Mouse (Mus musculus) C2C12 (cell line): Measurements from ENCODE around the gene Hck.

Experiments
- CTCF ChIP-seq: IDR thresholded peaks from one replicate; pipeline ENCODE4 v1.5.1; 2011; ENCODE audit not compliant: control insufficient read depth, insufficient read depth, insufficient read length
- FOSL1 ChIP-seq: IDR thresholded peaks from one replicate; pipeline ENCODE4 v1.8.0; 2011; ENCODE audit warnings: mild to moderate bottlenecking, low read length; ENCODE audit not compliant: poor library complexity, insufficient read depth, severe bottlenecking
- MAX ChIP-seq: IDR thresholded peaks from one replicate; pipeline ENCODE4 v1.6.1; 2011; ENCODE audit warnings: mild to moderate bottlenecking, control low read depth
- MYOD1 ChIP-seq: IDR thresholded peaks from one replicate; pipeline ENCODE4 v1.6.1; 2011; ENCODE audit warnings: low read depth; ENCODE audit not compliant: control insufficient read depth, insufficient read length
- MYOG ChIP-seq: IDR thresholded peaks from one replicate; pipeline ENCODE4 v1.6.1; 2011; ENCODE audit not compliant: control insufficient read depth, insufficient read length; ENCODE audit errors: extremely low read depth
- USF1 ChIP-seq: IDR thresholded peaks from one replicate; pipeline ENCODE4 v1.6.1; 2011; ENCODE audit warnings: low read depth, mild to moderate bottlenecking, control low read depth, moderate library complexity

DNA sequence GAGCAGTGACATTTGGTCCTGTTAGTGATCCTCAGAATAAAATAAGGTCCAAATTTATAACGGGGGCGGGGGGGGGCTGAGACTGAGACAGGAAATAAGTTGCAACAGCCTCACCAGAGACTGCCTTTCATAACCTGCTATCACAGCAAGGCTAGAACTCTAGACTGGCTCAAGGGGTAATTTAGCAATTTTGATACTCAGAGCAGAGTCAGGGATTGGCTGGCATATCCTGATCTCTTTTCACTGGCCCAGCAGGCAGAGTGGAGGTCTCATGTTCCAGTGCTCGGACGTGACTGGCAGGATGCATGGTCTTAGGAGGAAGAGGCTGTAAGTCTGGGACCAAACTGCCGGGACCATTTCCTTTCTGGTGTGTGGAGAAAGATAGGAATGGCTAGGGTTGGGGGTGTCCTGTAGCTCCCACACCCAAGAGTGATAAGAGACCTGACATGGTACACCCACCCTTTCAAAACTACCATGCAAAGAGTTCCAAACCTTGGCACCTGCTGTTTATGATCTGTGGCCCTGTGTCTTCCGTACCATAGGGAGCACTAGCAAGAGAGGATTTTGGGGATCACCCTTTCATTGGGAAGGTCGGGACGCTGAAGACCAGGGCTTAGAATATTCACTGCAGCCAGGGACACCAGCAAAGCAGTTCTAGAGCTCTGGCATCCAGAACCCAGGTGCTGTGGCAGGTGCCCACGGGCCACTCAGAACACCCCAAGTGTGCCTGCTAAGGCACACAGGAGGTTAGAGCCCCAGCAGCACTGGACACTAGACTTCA lies 43.9 kb upstream of the Hck start:
- TF ChIP-seq USF1 (no peak), CTCF (no peak), MYOG (no peak), MYOD1 (no peak), MAX (no peak), FOSL1 (no peak)
